Mouse (Mus musculus) bone marrow macrophage, adult 2 months (primary cell): ENCODE data around the gene Zfp629. TPM values are rescaled to one million over a fixed set of nuclear protein-coding genes. Genes with fewer than 3 reads are reported as not detected.
A peak's percentile ranks its signal among the peaks of the same experiment; 100 is the strongest.

Experiments
- H3K27ac ChIP-seq: 2 replicates; pipeline ENCODE4 v1.5.1; 2012; ENCODE audit warnings: low read depth, low read length; ENCODE audit not compliant: insufficient read depth
- H3K4me1 ChIP-seq: 2 replicates; pipeline ENCODE4 v1.6.1; 2012; ENCODE audit warnings: low read length; ENCODE audit not compliant: control insufficient read depth, insufficient read depth
- H3K4me3 ChIP-seq: 2 replicates; pipeline ENCODE4 v1.5.1; 2012; ENCODE audit warnings: mild to moderate bottlenecking, low read length, moderate library complexity; ENCODE audit not compliant: insufficient read depth
- CTCF ChIP-seq: IDR thresholded peaks from 2 replicates; pipeline ENCODE4 v1.5.1; 2012; ENCODE audit warnings: low read depth, mild to moderate bottlenecking, low read length, moderate library complexity
- POLR2A ChIP-seq: IDR thresholded peaks from 2 replicates; pipeline ENCODE4 v1.6.1; 2012; ENCODE audit warnings: mild to moderate bottlenecking, low read depth, low read length, borderline replicate concordance
- polyA plus RNA-seq: library from polyadenylated mRNA; stranded (reverse); fragments of >200 nt; gene quantifications from 2 replicates; pipeline ENCODE4 v1.2.4, GENCODE M21; 2012; ENCODE audit not compliant: missing spikeins, insufficient read depth, insufficient read length

Zfp629 gene
- polyA plus RNA-seq, 1 experiment: 11.4 TPM

DNA sequence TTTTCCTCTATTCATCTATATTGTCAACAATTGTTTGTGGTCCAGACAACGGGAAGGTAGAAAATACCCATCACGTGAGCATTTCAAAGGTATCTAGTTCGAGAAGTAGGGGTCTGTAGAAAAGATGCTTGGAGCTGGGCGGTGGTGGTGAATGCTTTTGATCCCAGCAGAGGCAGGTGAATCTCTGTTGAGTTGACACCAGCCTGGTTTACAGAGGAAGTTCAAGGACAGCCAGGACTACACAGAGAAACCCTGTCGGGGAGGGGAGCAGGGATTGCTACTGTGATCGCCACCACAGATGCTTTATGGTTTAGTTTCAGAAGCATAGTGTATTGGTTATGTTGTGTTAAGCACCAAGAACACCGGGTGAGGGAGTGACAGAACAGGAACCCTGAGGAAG lies 41.5 kb downstream of the Zfp629 start:
- Histone ChIP-seq H3K4me3 (peak overlapping the region; percentile 100), H3K27ac (no peak overlapping the region), H3K4me1 (peaks cover 14% of the 10 kb centered on the region)
- no peak for TF ChIP-seq POLR2A

DNA sequence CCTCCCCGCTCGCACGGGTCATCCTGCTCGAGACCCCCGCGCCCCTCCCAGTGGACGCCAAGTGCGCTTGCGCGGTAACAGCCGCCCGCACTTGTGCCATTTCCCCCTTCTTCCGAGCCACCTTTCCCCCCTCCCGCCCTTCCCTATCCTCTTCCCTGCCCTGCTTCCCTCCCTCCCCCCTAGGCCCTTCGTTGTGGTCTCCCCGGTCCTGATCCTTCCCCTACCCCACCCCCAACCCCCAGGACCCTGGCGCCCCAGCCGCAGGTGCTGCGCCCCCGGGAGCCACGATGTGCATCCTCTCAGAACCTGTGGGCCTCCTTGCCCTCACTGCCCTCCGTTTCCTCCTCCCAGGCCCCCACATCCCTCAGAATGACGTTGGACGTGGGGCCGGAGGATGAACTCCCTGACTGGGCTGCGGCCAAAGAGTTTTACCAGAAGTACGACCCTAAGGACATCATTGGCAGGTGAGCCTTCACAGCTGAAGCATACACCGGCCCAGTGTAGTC lies 42.0 kb downstream of the Zfp629 start:
- H3K27ac ChIP-seq: peak overlapping the region; percentile 28; the same call in 1 of the 2 replicates
- H3K4me3 ChIP-seq: peak overlapping the region; percentile 100
- TF ChIP-seq POLR2A: no peak
- no peak for TF ChIP-seq CTCF
- peaks cover 14% of the 10 kb centered on the region for H3K4me1 ChIP-seq

DNA sequence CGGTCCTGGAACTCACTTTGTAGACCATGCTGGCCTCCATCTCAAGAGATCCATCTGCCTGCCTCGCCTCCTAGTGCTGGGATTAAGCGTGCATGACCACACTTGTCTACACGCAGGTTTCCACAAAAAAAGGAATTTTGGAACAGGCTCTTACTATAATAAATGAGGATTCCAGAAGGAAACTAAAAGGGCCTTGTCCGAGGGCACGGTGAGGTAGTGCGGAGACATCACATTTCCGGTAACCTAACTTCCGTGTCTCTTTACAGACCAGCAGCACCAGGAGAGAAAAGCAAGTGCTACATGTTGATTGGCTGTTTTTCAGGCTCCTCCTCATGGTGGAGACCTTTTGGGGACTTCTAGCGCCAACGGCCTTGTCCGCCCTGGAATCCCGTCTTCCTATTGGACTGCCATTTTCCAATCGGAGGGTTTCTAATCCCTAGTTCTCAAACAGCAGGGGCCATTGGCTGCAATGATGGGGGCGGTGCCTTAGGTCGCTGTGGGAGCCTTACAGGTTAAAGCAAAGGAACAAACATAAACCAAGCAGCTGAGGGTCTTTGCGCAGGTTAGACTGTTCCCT lies 42.6 kb downstream of the Zfp629 start, which contains the start of gene Phkg2:
Phkg2 (plus strand) TSS at position 446 of the 577 bp plus-strand sequence.
- TF ChIP-seq POLR2A (no peak), CTCF (no peak)
- Histone ChIP-seq H3K4me3 (peak within 1 kb of the TSS; percentile 100), H3K4me1 (peaks cover 14% of the 10 kb centered on the region), H3K27ac (peak within 1 kb of the TSS; percentile 68)

DNA sequence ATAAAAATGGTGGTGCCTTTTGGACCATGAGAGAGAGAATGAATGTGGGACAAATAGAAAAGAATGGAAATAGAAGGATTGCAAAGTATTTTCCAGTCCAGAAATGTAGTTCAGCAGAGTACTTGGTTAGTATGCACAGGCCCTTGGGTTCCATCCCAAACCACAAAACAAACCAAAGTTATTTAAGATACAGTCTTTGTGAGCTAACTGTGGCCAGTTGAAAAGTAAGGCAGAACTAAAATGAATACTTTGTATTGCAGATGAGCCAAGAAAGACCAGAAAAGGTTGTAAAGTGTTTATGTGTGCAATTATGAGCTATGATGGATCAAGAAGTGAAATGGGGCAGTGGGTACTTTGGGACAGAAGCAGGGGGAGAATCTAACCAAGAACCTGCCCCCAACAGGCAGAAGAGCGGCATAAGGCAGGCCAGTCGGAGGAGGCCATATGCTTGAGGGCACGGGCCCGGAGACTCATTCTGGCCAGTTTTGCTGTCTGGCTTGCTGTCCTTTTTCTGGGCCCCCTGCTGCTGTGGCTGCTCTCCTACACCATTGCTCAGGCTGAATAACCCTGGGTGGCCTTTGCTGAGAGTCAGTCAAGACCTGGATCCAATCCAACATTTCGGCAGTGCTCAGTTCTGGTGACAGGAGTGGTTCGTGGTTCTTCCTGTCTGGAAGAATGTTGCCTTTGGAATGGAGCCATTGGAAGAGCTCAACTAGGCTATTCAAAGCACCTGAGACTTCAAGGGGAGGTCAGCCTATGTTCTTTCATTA lies 51.0 kb downstream of the Zfp629 start:
- no peak for TF ChIP-seq CTCF
- TF ChIP-seq POLR2A: no peak
- H3K4me1 ChIP-seq: no peaks in the 10 kb centered on the region
- no peak overlapping the region for H3K4me3 ChIP-seq
- no peak overlapping the region for H3K27ac ChIP-seq

DNA sequence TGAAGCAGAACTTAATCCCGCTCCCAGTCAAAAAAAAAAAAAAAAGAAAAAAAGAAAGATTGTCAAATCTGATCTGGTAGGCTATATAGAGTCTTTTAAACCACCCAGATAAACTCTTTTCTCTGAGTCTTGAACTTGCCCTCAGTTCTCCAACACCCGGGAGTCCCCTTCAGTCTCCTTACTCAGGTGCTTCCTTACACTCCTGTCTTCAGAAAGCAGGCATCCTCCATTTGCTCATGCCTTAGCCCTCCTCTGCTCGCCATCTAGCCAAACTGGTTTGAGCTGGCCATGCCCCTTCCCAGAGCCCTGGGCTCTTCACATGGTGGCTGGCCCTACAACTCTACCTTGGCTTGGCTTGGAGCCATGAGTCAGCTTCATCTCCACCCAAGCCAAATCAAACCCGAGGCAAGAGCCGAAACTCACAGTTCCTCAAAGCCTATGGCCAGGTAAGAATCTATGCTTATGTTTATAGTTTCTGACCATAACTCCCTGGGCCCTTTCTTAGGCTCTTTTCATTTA lies 54.2 kb downstream of the Zfp629 start, which contains the start of gene Tmem265:
Tmem265 (plus strand) TSS at position 51 of the 519 bp plus-strand sequence.
- Histone ChIP-seq H3K27ac (no peak within 1 kb of the TSS), H3K4me3 (no peak within 1 kb of the TSS), H3K4me1 (peaks cover 5% of the 10 kb centered on the region; the same call in 1 of the 2 replicates)
- TF ChIP-seq POLR2A (no peak), CTCF (no peak)

DNA sequence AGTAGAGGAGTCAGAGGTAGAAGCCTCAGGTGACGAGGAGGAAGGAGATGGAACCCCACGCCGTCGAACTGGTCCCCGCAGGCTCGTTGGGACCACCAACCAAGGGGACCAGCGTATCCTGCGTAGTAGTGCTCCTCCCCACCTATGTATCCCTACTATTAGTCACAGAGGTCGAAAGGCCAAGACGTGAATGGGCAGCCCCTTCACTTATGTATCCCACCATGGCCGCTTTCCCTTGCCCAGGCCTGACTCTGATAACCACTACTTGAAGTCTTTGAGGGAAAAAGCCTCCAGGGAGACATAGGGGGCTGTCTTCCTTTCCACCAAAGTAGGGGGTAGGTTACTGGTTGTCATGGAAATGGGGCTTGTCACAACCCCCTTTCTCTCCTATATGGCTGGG lies 55.0 kb downstream of the Zfp629 start:
- H3K4me3 ChIP-seq: no peak overlapping the region
- no peak overlapping the region for H3K27ac ChIP-seq
- H3K4me1 ChIP-seq: peaks cover 5% of the 10 kb centered on the region; the same call in 1 of the 2 replicates
- TF ChIP-seq POLR2A (no peak), CTCF (no peak)

Other genes starting within 250 kb of the Zfp629 start
- 6.3 and 6.8 TPM in 2 replicates for gene Zfp747, start 239.7 kb downstream of the Zfp629 start, polyA plus RNA-seq
- 2.8 and 2.9 TPM in 2 replicates for gene 9130019O22Rik, start 228.6 kb downstream of the Zfp629 start, polyA plus RNA-seq
- gene E430018J23Rik, start 222.2 kb downstream of the Zfp629 start, polyA plus RNA-seq: 3.4 and 3.9 TPM in 2 replicates
- 6.1 and 8.5 TPM in 2 replicates for gene Zfp764, start 209.0 kb downstream of the Zfp629 start, polyA plus RNA-seq
- gene Zfp688, start 193.7 kb downstream of the Zfp629 start, polyA plus RNA-seq: 17.7 and 20.0 TPM in 2 replicates
- gene Zfp689, start 166.6 kb downstream of the Zfp629 start, polyA plus RNA-seq: 1.4 and 1.7 TPM in 2 replicates
- gene Prr14, start 156.2 kb downstream of the Zfp629 start, polyA plus RNA-seq: 67.4 and 69.0 TPM in 2 replicates
- 134 and 147 TPM in 2 replicates for gene Fbrs, start 136.6 kb downstream of the Zfp629 start, polyA plus RNA-seq
- 56.4 and 58.1 TPM in 2 replicates for gene Srcap, start 103.8 kb downstream of the Zfp629 start, polyA plus RNA-seq
- 4.7 and 6.2 TPM in 2 replicates for gene Gm42715, start 96.2 kb downstream of the Zfp629 start, polyA plus RNA-seq
- gene Tmem265, start 54.4 kb downstream of the Zfp629 start, polyA plus RNA-seq: 3.4 and 10.8 TPM in 2 replicates
- gene Phkg2, start 42.5 kb downstream of the Zfp629 start, polyA plus RNA-seq: 64.7 and 68.4 TPM in 2 replicates
- 2.7 and 2.9 TPM in 2 replicates for gene Ccdc189, start 27.2 kb downstream of the Zfp629 start, polyA plus RNA-seq
- 42.3 and 44.5 TPM in 2 replicates for gene Rnf40, start 27.0 kb downstream of the Zfp629 start, polyA plus RNA-seq
- gene Bcl7c, start 93.1 kb upstream of the Zfp629 start, polyA plus RNA-seq: 30.4 and 40.0 TPM in 2 replicates
- gene Ctf1, start 96.9 kb upstream of the Zfp629 start, polyA plus RNA-seq: not detected in 2 replicates
- gene Ctf2, start 116.4 kb upstream of the Zfp629 start, polyA plus RNA-seq: not detected in 2 replicates
- 11.9 and 16.5 TPM in 2 replicates for gene Fbxl19, start 128.7 kb upstream of the Zfp629 start, polyA plus RNA-seq
- 44.2 and 45.8 TPM in 2 replicates for gene Orai3, start 154.0 kb upstream of the Zfp629 start, polyA plus RNA-seq
- 28.2 and 30.1 TPM in 2 replicates for gene Setd1a, start 160.9 kb upstream of the Zfp629 start, polyA plus RNA-seq
- gene Gm49388, start 169.8 kb upstream of the Zfp629 start, polyA plus RNA-seq: not detected in 2 replicates
- gene Hsd3b7, start 184.8 kb upstream of the Zfp629 start, polyA plus RNA-seq: 43.4 and 47.9 TPM in 2 replicates
- gene Stx4a, start 208.5 kb upstream of the Zfp629 start, polyA plus RNA-seq: 152 and 168 TPM in 2 replicates
- not detected in 2 replicates for gene Stx1b, start 208.8 kb upstream of the Zfp629 start, polyA plus RNA-seq